Mouse (Mus musculus) kidney, postnatal 25 days (tissue): ENCODE measurements around the gene Olfr536.
A peak's percentile ranks its signal among the peaks of the same experiment; 100 is the strongest.
"Not testable (repeated sequence)": the region's sequence is repeated elsewhere in the genome, so short reads cannot be mapped to it uniquely, and the experiment has no call there.

Source experiments
- DNase-seq, 2 experiments: peaks; one replicate each; pipeline ENCODE4 v3.0.0; 2021; ENCODE audit warnings: mixed read lengths in 2 of 2

Gene Olfr536

GRCm38 (mm10) chr7:140507346-140508021 is at the start of gene Olfr536:
Gene Olfr536 (minus strand): TSS chr7:140507396.
- peak; percentile 1 to 25 for DNase-seq

GRCm38 (mm10) chr7:140539746-140540145 is 32.5 kb upstream of the Olfr536 start:
- DNase-seq, result no peak

- no peak for DNase-seq
These were observed 12.5 kb downstream of the Olfr536 start for GRCm38 (mm10) chr7:140494702-140495101.

- no peak for DNase-seq
These were observed 13.0 kb downstream of the Olfr536 start for GRCm38 (mm10) chr7:140494231-140494630.

GRCm38 (mm10) chr7:140488981-140489380 is 18.2 kb downstream of the Olfr536 start:
- DNase-seq, result no peak

- no peak for DNase-seq
These were observed 23.3 kb downstream of the Olfr536 start, which contains the start of gene Olfr535 for GRCm38 (mm10) chr7:140483916-140484315. Gene Olfr535 (plus strand): TSS chr7:140484216.

GRCm38 (mm10) chr7:140478733-140479132 is 28.5 kb downstream of the Olfr536 start:
- DNase-seq, result no peak

GRCm38 (mm10) chr7:140477886-140478285 is 29.3 kb downstream of the Olfr536 start:
- DNase-seq, result no peak

- DNase-seq, result not testable (repeated sequence)
These were observed 44.1 kb downstream of the Olfr536 start, which contains the start of gene Olfr533 for GRCm38 (mm10) chr7:140463070-140463469. Gene Olfr533 (plus strand): TSS chr7:140463370.
